Mouse (Mus musculus) urinary bladder, postnatal 36 days (tissue): ENCODE results near the gene Gm37240.

Source experiments
- DNase-seq, 2 experiments: peaks; one replicate each; pipeline ENCODE4 v3.0.0; 2022; ENCODE audit warnings: low spot score in 2 of 2, mixed read lengths in 1 of 2

Gm37240 gene

GRCm38 (mm10) chr3:85635126-85635419, 252.2 kb downstream of the Gm37240 start:
- peak; percentile 32 to 40 for DNase-seq

DNA sequence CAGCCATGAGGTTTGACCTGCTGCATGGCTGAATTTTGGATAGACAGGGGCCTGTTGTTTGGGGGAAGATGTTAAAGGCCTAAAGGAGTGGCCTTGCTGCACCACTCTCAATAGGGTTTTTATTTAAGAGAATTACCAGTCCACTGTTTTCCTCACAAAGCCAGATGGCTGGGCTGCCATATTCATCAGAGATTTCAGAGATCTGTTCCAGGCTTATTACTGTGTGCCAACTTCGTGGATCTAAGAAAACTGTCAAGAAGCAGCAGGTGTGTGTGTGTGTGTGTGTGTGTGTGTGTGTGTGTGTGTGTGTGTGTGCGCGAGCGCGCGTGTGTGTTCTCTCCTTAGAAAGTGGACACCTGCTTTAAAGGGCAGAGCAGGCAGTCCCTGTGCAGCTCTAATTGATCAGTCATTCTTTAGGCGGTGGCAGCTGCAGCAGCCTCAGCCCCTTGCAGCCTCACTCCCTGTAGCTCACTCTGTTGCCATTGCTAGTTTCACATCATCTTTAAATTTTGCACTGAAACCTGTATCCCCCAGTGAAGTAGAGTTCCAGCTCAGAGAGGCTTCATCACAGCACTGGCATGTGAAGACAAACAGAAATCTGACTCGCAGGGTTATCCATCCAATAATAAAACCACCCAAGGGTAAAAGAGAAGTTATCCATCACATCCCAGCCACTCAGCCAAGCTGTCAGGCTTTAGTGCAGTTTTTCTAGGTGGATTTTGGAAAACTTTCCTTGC, 252.8 kb downstream of the Gm37240 start:
- DNase-seq = no peak

DNA sequence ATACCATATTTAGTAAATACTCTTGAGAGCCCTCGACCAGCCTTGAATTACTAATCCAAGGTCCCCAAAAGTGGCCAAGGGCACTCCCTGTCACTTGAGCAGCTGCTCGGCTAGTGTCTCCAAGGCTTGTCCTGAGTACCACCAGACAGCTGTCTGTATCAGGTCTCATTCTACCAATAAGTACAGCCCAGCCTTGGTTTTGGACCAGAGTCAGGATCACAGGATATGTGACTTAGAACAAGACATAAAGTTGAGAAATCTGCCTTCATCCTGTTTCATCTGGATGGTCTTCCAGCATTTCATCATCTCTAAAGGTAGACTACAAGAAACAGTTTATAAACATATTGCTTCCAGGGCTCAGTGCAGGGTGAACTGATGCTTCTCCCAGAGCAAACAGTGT, 253.6 kb downstream of the Gm37240 start:
- no peak for DNase-seq

GRCm38 (mm10) chr3:85629895-85630510, 257.3 kb downstream of the Gm37240 start:
- peak; percentile 28 to 43 for DNase-seq

DNA sequence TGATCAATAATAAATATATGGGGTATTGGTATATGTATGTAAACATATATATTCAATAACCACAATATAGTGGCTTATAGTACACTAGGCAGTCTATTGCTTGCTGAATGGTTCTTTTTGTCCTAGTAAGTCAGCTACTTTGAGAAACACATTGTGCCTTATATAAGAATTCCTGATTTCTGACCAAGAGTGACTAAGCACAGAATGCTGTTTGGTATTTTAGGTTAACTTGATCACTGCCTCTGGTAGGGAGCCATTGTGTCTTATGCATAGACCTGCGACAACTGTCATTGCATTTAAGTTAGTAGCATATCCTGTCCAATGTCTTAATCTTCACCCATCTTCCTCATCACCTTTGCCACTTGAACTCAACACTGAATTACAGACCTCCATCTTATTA, 267.6 kb downstream of the Gm37240 start:
- no peak for DNase-seq

- DNase-seq = no peak
These were observed 268.0 kb downstream of the Gm37240 start for GRCm38 (mm10) chr3:85619345-85619744.

DNA sequence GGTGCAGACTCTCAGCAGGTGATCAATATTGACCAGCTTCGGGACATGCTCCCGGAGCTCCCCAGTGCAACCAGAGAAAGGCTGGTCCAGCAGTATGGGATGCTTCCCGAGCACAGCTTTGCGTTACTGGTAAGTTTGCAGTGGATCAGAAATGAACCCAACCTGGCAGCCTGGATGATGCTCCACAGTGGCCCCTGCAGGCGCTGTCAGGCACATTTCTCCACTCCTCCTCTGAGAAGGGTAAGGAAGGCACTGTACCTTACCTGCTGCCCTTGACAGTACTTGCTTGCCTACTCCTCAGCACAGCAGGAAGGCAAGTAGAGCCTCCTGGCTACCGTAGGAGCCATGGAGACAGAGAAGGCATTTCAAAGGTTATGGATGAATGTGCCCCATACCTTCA, 268.4 kb downstream of the Gm37240 start:
- no peak for DNase-seq

DNA sequence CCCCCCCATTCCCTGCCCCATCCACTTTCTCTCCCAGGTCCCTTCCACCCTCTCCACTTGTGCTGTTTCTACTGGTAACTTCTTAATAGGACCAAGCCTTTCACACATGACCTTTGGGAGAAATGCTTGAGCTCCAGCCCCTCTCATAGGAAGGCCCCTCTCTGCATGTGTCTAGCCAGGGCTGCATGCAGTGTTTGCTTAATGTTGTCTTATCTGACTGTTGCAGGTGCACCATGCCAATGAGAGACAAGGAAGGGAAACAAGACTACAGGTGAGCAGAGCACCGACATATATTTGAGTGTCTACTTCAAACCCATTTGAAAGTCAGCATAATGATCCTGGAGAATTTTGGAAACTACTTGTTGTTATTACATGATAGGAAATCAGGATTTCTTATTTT, 270.9 kb downstream of the Gm37240 start:
- DNase-seq = no peak

GRCm38 (mm10) chr3:85607753-85608152, 279.6 kb downstream of the Gm37240 start:
- DNase-seq = no peak

DNA sequence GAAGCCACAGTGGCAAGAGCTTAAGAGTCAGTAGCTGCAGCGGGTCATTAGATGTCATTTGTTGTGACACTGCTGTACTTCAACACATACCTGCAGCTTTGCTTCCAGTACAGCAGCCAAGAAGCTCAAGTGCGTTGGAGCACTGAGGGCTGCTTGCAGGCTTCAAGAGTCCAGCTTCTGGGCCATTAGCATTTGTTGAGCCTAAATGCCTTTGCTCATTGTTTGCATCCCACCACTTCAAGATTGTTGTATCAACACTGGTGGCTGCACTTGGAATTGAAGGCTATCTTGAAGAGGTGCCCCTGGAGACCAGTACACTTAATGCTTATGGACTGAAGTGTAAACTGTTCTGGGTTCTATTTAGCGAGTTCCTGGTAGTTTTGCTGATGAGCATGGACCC, 280.4 kb downstream of the Gm37240 start:
- no peak for DNase-seq

GRCm38 (mm10) chr3:85603811-85604210, 283.5 kb downstream of the Gm37240 start:
- no peak for DNase-seq

- no peak for DNase-seq
These were observed 285.4 kb downstream of the Gm37240 start for GRCm38 (mm10) chr3:85601841-85602305.

- DNase-seq = no peak
These were observed 287.8 kb downstream of the Gm37240 start for GRCm38 (mm10) chr3:85599526-85599925.

GRCm38 (mm10) chr3:85594452-85594851, 292.9 kb downstream of the Gm37240 start:
- DNase-seq = no peak

GRCm38 (mm10) chr3:85592640-85593252, 294.6 kb downstream of the Gm37240 start:
- no peak for DNase-seq

DNA sequence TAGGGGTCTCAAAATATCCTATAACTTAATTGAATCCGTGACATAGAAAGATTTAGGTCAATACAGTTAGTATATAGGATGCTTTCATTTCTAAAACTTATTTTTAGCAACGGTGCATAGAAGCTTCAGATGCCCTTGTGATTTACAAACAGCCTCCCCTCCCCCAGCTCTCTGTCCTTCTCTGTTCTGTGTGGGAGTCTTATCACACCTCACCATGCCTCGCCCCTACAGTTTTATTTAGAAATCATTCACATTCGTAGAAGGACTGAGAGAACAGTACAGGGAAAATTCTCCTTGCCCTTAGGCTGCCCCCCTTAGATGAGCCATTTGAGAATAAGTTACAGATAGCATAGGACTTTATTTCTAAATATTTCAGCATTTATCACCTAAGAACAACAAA, 295.3 kb downstream of the Gm37240 start:
- no peak for DNase-seq

DNA sequence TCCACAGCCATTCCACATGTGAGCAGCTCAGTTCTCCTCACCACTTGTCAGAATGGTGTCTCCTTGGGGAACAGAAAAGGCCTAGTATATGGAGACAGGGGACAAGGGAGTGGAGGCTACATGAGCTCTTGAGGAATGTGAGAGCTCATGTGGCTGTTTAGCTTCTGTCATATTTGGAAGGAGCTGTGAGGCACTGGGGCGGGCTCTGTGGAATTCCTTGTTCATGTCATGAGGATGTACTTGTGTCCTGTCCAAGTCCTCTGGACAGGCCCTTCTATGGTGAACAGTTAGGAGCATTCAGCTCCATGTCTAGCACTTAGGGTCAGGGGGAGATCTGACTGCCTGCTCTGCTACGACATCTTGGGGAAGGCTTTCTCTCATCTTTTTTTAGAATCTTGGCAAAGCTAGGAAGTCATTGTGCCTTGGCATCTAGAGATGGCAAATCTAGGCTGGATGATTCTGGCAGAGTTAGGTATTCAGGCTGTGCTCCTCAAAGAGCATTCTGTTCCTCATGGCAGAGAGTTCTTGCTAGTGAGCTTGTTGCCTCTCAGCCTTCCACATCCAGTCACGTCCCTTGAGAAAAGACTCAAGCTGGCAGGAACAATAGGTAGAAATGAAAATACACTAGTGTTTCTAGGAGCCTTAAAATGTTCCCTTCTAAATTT, 297.1 kb downstream of the Gm37240 start:
- no peak for DNase-seq

DNA sequence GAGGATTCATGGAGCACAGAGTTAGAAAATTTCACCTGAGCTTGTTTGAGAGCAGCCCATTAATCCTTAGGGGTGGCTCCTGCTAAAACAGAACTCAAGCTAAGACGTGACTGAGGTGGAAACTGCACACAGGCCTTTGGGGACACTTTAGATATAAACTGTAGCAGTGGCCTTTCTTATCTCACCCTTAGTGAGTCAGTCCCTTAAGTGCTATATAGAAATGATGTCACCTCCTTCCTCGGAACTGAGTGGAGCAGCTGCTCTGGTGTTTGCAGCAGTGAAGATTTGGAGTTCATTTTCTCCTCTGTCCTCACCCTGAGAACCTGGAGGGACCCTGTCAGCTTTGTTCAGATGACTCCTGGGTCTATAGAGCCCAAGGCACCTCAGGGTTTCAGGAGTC, 298.6 kb downstream of the Gm37240 start:
- DNase-seq = no peak

- no peak for DNase-seq
These were observed 302.4 kb downstream of the Gm37240 start for GRCm38 (mm10) chr3:85584966-85585365.

- DNase-seq = no peak
These were observed 304.1 kb downstream of the Gm37240 start for GRCm38 (mm10) chr3:85583194-85583593.

GRCm38 (mm10) chr3:85582726-85583125, 304.6 kb downstream of the Gm37240 start:
- no peak for DNase-seq
